Mouse (Mus musculus): Measurements from ENCODE around the gene Wdr31. TPM values are rescaled to one million over a fixed set of nuclear protein-coding genes. Genes with fewer than 3 reads are reported as not detected.
A peak's percentile ranks its signal among the peaks of the same experiment; 100 is the strongest.

Wdr31 gene
- total and polyA plus RNA-seq, 2 experiments from 2014 or later, result 2.3 to 6.7 TPM

DNA sequence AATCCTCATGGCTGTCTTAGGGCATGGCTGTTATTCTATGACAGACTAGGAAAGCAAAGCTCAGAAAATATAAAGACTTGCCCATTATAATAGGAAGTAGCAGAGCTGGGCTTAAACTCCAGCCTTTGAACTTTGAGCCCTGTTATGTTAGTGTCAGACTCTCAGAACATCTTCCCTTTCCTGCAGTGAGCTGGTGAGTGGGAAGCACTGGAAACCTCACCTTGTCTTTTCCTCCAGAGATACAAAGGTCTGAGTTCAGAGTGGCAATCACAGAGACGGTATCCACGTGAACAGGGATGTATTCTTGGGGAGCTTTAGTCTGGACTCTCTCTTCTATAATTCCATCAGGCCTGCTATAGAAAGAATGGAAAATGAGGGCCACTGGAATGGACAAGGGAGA is 7.6 kb downstream of the Wdr31 start:
- no peak overlapping the region for H3K27ac ChIP-seq (ENCODE audit: low read depth)
- no peak overlapping the region for H3K4me3 ChIP-seq (ENCODE audit: low read depth, low read length)
- no peaks in the 10 kb centered on the region for H3K9me3 ChIP-seq (replicated peaks; ENCODE audit: control insufficient read depth, low read length)
- whole genome bisulfite sequencing, result 63% methylated on average over 2 of the region's 2 CpGs
- no peaks in the 10 kb centered on the region for H3K27me3 ChIP-seq (ENCODE audit: control insufficient read depth, insufficient read depth, low read length)
- H3K9ac ChIP-seq (replicated peaks; ENCODE audit: low read depth, low read length), result no peak overlapping the region
- ATAC-seq (ENCODE audit: insufficient read depth, low read depth), result no peak
- no peak overlapping the region for H3K4me2 ChIP-seq (ENCODE audit: low read depth, low read length)
- TF ChIP-seq EP300 (IDR thresholded peaks at IDR 0.05; ENCODE audit: low read depth) (no peak), CTCF (IDR thresholded peaks at IDR 0.05; ENCODE audit: low read depth) (no peak)
- no peak for DNase-seq (ENCODE audit: low spot score)
- no peaks in the 10 kb centered on the region for H3K36me3 ChIP-seq (replicated peaks; ENCODE audit: control insufficient read depth, insufficient read depth, low read length)
- H3K4me1 ChIP-seq (ENCODE audit: control insufficient read depth, insufficient read depth), result no peaks in the 10 kb centered on the region

DNA sequence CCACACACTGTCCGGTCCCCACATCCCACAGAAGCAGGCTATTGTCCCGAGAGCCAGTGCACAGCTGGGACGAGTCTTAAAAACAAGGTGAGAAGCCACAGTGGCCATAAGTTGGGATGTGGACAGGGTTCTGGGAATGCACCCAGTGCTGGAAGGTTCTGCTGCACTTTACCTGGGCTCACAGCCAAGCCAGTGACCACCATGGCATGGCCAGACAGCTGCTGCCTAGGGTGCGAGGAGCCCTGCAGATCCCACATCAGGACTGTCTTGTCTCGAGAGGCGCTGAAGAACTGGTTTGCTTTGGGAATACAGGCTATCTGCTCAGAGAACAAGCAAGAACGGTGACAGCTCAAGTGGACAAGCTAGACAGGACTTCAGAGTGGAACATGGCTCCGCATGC is 10.3 kb downstream of the Wdr31 start:
- Histone ChIP-seq H3K9me3 (replicated peaks; ENCODE audit: control insufficient read depth, low read length) (no peaks in the 10 kb centered on the region), H3K4me3 (ENCODE audit: low read depth, low read length) (no peak overlapping the region), H3K36me3 (replicated peaks; ENCODE audit: control insufficient read depth, insufficient read depth, low read length) (no peaks in the 10 kb centered on the region), H3K27me3 (ENCODE audit: control insufficient read depth, insufficient read depth, low read length) (no peaks in the 10 kb centered on the region), H3K4me1 (ENCODE audit: control insufficient read depth, insufficient read depth) (no peaks in the 10 kb centered on the region), H3K27ac (ENCODE audit: low read depth) (no peak overlapping the region), H3K9ac (replicated peaks; ENCODE audit: low read depth, low read length) (no peak overlapping the region), H3K4me2 (ENCODE audit: low read depth, low read length) (no peak overlapping the region)
- no peak for TF ChIP-seq CTCF (IDR thresholded peaks at IDR 0.05; ENCODE audit: low read depth)
- no peak for TF ChIP-seq EP300 (IDR thresholded peaks at IDR 0.05; ENCODE audit: low read depth)
- no peak for ATAC-seq (ENCODE audit: insufficient read depth, low read depth)
- 77% methylated on average over 8 of the region's 8 CpGs for WGBS
- no peak for DNase-seq (ENCODE audit: low spot score)

DNA sequence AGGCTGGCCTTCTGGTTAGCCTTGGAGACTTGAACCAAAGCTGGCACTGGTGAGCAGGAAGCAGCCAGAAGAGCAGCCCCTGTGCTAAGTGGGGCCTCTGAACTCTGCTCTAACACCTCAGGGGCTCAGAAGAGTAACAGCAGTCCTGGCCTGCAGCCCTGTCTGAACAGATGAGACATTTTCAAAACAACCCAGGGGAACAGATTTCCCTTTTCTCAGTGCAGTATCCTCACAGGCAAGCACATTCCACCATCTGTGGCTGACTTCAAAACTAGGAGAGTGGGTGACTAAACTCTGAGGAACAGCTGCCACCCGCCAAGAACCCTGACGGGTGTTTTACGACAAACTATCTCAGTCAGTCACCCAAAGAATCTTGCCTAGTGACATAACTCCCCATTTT is 11.6 kb downstream of the Wdr31 start:
- WGBS, result 77% methylated on average over 3 of the region's 3 CpGs
- no peak for ATAC-seq (ENCODE audit: insufficient read depth, low read depth)

DNA sequence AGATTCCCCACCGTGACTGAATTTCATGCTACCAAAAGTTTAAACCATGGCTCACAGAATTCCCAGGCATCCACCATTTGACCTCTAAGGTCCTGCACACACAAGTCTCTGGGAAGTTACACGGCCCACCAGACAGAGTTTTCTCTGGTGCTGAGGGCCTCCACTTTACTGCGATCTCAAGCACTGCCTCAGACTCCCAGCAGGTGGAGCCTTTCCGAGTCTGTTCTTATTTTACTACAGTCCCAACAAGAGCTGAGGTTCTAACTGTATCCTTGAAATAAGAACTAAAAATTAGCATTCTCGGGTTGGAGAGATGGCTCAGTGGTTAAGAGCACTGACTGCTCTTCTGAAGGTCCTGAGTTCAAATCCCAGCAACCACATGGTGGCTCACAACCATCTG is 15.7 kb downstream of the Wdr31 start:
- Histone ChIP-seq H3K27me3 (ENCODE audit: control insufficient read depth, insufficient read depth, low read length) (no peaks in the 10 kb centered on the region), H3K4me1 (ENCODE audit: control insufficient read depth, insufficient read depth) (no peaks in the 10 kb centered on the region), H3K9ac (replicated peaks; ENCODE audit: low read depth, low read length) (no peak overlapping the region), H3K27ac (ENCODE audit: low read depth) (no peak overlapping the region), H3K4me2 (ENCODE audit: low read depth, low read length) (no peak overlapping the region), H3K36me3 (replicated peaks; ENCODE audit: control insufficient read depth, insufficient read depth, low read length) (no peaks in the 10 kb centered on the region), H3K4me3 (ENCODE audit: low read depth, low read length) (no peak overlapping the region), H3K9me3 (replicated peaks; ENCODE audit: control insufficient read depth, low read length) (no peaks in the 10 kb centered on the region)
- WGBS, result 44% methylated on average over 5 of the region's 5 CpGs
- DNase-seq (ENCODE audit: low spot score) (peak; percentile 23), ATAC-seq (ENCODE audit: insufficient read depth, low read depth) (no peak)
- no peak for TF ChIP-seq EP300 (IDR thresholded peaks at IDR 0.05; ENCODE audit: low read depth)
- peak; percentile 53 for TF ChIP-seq CTCF (IDR thresholded peaks at IDR 0.05; ENCODE audit: low read depth)

More for the DNA sequence above, 11.6 kb downstream of the Wdr31 start:
- no peak for TF ChIP-seq EP300 (IDR thresholded peaks at IDR 0.05; ENCODE audit: low read depth)
- no peaks in the 10 kb centered on the region for H3K27me3 ChIP-seq (ENCODE audit: control insufficient read depth, insufficient read depth, low read length)
- H3K9ac ChIP-seq (replicated peaks; ENCODE audit: low read depth, low read length), result no peak overlapping the region
- no peaks in the 10 kb centered on the region for H3K36me3 ChIP-seq (replicated peaks; ENCODE audit: control insufficient read depth, insufficient read depth, low read length)
- no peak overlapping the region for H3K4me3 ChIP-seq (ENCODE audit: low read depth, low read length)
- no peak for DNase-seq (ENCODE audit: low spot score)
- no peaks in the 10 kb centered on the region for H3K4me1 ChIP-seq (ENCODE audit: control insufficient read depth, insufficient read depth)
- no peak overlapping the region for H3K4me2 ChIP-seq (ENCODE audit: low read depth, low read length)
- no peak overlapping the region for H3K27ac ChIP-seq (ENCODE audit: low read depth)
- H3K9me3 ChIP-seq (replicated peaks; ENCODE audit: control insufficient read depth, low read length), result no peaks in the 10 kb centered on the region

DNA sequence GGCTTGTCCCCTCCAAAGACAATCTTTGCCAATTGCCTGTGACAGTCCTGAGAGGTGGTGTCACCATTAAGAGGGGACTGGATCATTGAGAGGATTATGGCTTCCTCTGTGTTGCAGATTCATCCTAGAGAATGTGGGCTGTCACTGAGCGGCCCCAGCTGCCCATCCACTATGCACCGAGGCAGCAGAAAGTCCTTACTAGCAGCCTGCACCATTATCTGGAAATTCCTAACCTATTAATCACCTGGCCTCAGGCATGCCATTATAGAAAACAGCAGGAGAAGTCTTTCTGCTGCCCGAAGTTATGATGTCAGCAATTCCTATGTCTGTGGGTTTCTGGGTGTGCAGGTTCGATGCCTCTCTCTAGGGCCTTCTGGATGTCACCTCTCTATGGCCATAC is 29.7 kb downstream of the Wdr31 start:
- no peak for ATAC-seq (ENCODE audit: insufficient read depth, low read depth)
- H3K9me3 ChIP-seq (replicated peaks; ENCODE audit: control insufficient read depth, low read length), result no peaks in the 10 kb centered on the region
- WGBS, result 49% methylated on average over 4 of the region's 4 CpGs

DNA sequence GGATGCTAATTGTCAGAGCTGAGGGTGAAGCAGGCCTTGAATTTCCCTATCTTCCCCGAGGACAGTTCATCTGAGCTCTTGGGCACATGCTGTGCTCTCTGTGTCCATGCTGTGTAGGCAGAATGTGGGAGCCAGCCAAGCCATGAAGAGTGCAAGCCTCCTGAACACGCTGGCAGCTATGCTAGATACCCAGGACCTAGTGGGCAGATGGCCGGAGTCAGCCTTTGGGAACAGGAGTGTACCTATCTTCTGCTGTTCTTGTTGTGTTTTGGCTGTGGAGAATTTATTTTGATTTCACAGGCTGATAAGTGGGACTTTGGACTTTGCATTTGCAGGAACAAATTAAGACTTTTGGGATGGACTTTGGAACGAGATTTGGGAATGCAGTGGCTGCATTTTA is 30.2 kb downstream of the Wdr31 start:
- DNase-seq (ENCODE audit: low spot score) (no peak), ATAC-seq (ENCODE audit: insufficient read depth, low read depth) (no peak)
- TF ChIP-seq EP300 (IDR thresholded peaks at IDR 0.05; ENCODE audit: low read depth) (no peak), CTCF (IDR thresholded peaks at IDR 0.05; ENCODE audit: low read depth) (no peak)
- H3K27ac ChIP-seq (ENCODE audit: low read depth), result no peak overlapping the region
- 73% methylated on average over 4 of the region's 4 CpGs for WGBS
- H3K4me3 ChIP-seq (ENCODE audit: low read depth, low read length), result no peak overlapping the region
- no peaks in the 10 kb centered on the region for H3K27me3 ChIP-seq (ENCODE audit: control insufficient read depth, insufficient read depth, low read length)
- no peaks in the 10 kb centered on the region for H3K9me3 ChIP-seq (replicated peaks; ENCODE audit: control insufficient read depth, low read length)
- H3K36me3 ChIP-seq (replicated peaks; ENCODE audit: control insufficient read depth, insufficient read depth, low read length), result no peaks in the 10 kb centered on the region
- no peak overlapping the region for H3K9ac ChIP-seq (replicated peaks; ENCODE audit: low read depth, low read length)
- no peak overlapping the region for H3K4me2 ChIP-seq (ENCODE audit: low read depth, low read length)
- no peaks in the 10 kb centered on the region for H3K4me1 ChIP-seq (ENCODE audit: control insufficient read depth, insufficient read depth)

More for the DNA sequence above, 29.7 kb downstream of the Wdr31 start:
- H3K36me3 ChIP-seq (replicated peaks; ENCODE audit: control insufficient read depth, insufficient read depth, low read length), result no peaks in the 10 kb centered on the region
- no peak for TF ChIP-seq EP300 (IDR thresholded peaks at IDR 0.05; ENCODE audit: low read depth)
- no peak for TF ChIP-seq CTCF (IDR thresholded peaks at IDR 0.05; ENCODE audit: low read depth)
- no peaks in the 10 kb centered on the region for H3K4me1 ChIP-seq (ENCODE audit: control insufficient read depth, insufficient read depth)
- H3K9ac ChIP-seq (replicated peaks; ENCODE audit: low read depth, low read length), result no peak overlapping the region
- no peak overlapping the region for H3K4me3 ChIP-seq (ENCODE audit: low read depth, low read length)
- H3K27ac ChIP-seq (ENCODE audit: low read depth), result no peak overlapping the region
- H3K4me2 ChIP-seq (ENCODE audit: low read depth, low read length), result no peak overlapping the region
- H3K27me3 ChIP-seq (ENCODE audit: control insufficient read depth, insufficient read depth, low read length), result no peaks in the 10 kb centered on the region
- DNase-seq (ENCODE audit: low spot score), result no peak
